Mouse (Mus musculus) kidney, postnatal 36 days (tissue): Measurements from ENCODE around the gene Dnase2b.

Experiments used
- DNase-seq, 2 experiments: peaks; one replicate each; pipeline ENCODE4 v3.0.0; 2021 to 2022; ENCODE audit warnings: mixed read lengths in 2 of 2

Gene Dnase2b

GRCm38 (mm10) chr3:146615496-146615895, at the start of gene Dnase2b:
Gene Dnase2b (minus strand): TSS chr3:146615596.
- no peak for DNase-seq

DNA sequence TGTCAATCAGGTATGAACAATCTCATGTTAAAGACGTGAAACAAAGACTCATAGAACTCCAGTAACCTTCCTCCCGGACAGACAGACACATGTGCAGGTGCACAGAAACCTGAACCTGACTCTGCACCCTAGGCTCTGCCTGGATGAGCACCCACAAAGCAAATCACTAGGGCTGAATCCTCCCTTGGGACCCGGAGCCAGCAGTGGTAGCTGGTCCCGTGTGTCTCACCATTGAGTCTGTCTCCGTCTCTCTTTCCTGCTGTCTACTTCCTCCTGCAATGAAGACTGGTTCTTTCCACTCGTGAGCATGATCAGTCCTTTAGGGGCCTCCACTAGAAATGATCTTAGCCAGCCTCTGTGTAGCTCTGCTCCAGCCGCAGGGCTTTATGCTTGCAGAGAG, 46.5 kb upstream of the Dnase2b start:
- no peak for DNase-seq

GRCm38 (mm10) chr3:146661001-146661400, 45.6 kb upstream of the Dnase2b start:
- DNase-seq, result no peak

GRCm38 (mm10) chr3:146659321-146659720, 43.9 kb upstream of the Dnase2b start:
- no peak for DNase-seq

GRCm38 (mm10) chr3:146658061-146658639, 42.8 kb upstream of the Dnase2b start:
- no peak for DNase-seq

DNA sequence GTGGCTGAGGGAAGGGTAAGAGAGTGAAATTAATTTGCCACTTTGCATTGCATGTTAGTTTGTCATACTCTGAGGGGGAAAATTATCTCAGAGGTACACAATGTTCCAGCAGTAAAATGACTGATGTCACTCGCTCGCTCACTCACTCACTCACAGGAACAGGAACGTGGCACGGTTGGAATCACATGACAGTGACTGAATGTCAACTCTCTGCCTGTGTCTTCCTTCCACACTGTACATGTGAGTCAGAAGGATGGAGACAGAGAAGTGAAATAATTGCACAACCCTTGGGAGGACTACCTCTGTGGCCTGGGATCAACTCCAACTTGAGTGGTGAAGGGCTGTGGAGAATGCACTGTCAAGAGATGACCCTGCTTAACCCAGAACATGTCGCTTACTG, 42.0 kb upstream of the Dnase2b start:
- DNase-seq, result no peak

GRCm38 (mm10) chr3:146655111-146655577, 39.7 kb upstream of the Dnase2b start:
- DNase-seq, result no peak

DNA sequence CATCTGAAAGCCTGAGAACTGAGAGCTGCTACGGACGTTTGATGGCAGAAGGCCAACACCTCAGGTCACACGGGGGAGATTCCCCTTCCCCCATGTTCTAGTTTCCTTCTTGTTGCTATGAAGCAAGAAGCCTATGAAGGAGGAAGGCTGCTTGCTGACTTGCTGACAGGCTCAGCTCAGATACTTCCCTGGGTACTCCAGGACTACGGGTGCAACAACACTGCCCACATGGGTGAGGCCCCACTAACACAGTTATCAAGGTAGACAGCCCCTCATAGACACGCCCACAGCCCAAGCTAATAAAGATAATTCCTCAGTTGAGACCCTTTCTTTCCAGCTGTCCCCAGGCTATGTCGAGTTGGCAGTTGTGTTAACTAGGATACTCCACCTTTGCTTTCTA, 38.3 kb upstream of the Dnase2b start:
- DNase-seq, result no peak

GRCm38 (mm10) chr3:146652431-146652830, 37.0 kb upstream of the Dnase2b start:
- DNase-seq, result no peak

DNA sequence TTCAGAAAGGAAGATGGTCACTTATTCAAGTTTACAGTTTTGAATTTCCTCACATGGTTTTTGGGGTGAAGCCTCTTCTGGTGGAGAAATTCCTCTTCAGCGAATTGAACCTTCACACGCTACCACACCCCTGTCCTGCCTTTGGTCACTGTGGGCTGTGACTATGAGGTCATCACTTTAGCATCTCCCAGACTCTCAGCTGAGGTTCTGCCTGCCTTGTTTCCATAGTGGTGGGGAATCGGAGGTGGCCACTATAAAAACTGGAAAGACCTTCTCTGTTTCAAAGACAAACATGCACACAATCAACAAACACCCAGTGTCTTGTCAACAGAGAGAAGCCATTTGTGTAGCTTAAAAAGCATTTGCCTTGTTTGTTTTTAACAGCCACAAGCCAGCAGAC, 35.8 kb upstream of the Dnase2b start, which contains the start of gene 4930503B20Rik:
TSS of gene 4930503B20Rik (minus strand) at position 101 of the 400 bp plus-strand sequence.
- DNase-seq, result no peak

DNA sequence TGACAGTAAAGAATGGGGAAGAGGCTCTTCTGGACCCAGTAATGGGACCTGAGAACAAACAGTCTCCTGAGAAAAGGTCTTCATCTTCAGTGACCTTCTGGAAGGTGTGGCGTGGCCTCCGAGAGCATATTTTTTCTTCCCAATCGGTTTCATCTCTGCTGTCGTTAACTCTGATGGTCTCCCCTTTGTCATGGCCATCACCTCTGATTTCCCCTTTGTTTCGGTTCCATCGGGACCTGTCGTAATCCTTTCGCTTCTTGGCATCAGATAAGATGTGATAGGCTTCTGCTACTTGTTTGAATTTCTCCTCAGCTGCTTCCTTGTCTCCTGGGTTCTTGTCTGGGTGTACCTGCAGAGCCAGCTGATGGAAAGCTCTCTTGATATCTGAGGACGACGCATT, 35.3 kb upstream of the Dnase2b start:
- no peak for DNase-seq

- no peak for DNase-seq
Observed at GRCm38 (mm10) chr3:146649311-146649894, 34.0 kb upstream of the Dnase2b start.

DNA sequence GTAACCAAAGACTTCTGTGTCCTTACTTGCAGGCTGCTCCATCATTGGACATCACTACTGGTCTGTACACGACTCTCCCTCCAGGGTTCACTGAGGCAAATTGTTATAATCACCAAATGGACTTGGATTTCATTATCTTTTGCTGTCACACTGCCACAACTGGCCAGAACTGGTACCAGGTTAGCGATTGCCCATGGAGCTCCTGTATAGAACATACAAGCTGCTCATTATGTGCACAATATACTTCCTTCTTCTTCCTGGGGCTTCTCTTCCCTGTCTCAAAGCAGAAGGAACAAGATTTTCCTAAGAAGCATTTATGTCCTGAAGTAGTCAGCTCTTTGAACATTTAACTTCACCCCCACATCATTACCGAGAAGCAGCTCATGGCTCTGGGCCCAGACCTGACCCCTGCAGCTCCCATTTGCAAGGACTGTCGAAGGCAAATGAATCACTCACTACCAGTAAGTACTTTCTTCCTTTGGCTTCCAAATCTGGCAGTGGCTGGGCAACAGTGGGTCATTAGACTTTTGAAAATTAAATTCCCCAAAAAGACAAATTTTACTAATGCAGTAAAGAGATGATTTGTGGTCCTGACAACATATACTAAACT, 26.5 kb upstream of the Dnase2b start:
- DNase-seq, result no peak

GRCm38 (mm10) chr3:146632506-146632905, 17.1 kb upstream of the Dnase2b start:
- DNase-seq, result no peak

DNA sequence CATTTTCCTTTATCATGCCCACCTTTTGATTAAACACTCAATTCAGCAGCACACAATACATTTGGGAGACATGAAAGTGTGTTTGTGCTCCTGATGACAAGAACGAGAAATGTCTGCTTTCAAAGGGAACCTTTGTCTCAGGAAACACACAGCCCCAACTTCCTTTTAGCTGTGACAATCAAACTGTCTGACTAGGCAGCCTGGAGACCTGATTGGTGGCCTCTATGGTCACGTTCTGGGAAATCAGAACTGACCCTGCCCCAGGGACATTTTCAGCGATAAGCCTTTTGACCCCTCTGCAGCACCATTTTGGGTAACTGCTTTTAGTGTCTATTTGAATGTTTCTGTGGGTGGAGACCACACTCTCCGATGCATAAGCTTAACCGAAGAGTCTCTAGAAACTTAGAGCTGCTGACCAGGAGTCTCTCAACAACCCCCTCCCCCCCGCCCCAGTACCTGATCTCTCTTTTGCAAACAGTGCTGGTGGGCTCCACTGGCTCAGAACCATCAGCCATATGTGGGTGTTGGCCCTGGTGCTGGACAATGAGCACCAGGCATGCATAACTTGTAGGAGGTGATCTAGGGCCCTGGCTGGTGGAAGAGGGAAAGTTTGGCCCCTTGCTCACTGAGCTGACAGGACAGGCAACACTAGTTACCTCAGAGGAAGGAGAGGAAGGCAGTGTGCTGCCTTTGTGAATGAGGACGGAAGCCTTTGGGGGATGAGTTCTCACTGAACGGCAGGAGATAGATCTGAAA, 13.0 kb upstream of the Dnase2b start:
- no peak for DNase-seq

GRCm38 (mm10) chr3:146625766-146626165, 10.4 kb upstream of the Dnase2b start:
- DNase-seq, result no peak

- DNase-seq, result no peak
Observed at GRCm38 (mm10) chr3:146621966-146622365, 6.6 kb upstream of the Dnase2b start.

DNA sequence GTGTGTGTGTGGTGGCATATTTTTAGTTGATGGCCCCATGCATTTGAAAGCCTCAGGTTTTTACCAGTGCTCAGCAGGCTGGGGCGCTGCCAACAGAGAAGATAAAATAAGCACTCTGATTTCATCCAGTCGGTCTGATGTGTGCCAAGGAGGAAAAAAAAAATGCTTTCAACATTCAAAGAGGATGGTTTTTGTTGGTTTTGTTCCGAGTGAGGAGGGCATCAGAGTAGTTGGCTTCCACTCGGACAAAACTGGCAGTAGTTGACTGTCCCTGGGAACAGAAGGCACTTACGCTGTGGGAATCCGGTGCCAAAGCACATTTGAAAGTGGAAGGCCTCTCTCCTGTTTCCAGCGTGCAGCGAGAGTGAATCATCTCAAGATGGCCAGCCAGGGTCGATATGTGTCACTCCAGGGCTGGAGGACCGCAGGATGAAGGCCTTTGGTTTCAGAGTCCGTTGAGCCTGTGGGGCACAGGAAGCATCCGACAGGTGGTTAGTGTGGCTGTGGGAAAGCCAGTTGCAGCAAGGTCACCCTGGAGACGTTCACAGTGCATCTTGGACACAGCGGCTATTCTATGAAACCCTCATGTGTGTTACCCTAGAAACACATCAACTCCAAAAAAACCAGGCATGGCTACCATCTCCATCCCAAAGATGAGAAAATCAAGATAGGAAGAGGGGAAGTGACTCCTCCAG, 5.3 kb upstream of the Dnase2b start:
- DNase-seq, result no peak

GRCm38 (mm10) chr3:146620101-146620500, 4.7 kb upstream of the Dnase2b start:
- no peak for DNase-seq

- DNase-seq, result no peak
Observed at GRCm38 (mm10) chr3:146618357-146618756, 3.0 kb upstream of the Dnase2b start.

- DNase-seq, result no peak
Observed at GRCm38 (mm10) chr3:146617946-146618345, 2.5 kb upstream of the Dnase2b start.

DNA sequence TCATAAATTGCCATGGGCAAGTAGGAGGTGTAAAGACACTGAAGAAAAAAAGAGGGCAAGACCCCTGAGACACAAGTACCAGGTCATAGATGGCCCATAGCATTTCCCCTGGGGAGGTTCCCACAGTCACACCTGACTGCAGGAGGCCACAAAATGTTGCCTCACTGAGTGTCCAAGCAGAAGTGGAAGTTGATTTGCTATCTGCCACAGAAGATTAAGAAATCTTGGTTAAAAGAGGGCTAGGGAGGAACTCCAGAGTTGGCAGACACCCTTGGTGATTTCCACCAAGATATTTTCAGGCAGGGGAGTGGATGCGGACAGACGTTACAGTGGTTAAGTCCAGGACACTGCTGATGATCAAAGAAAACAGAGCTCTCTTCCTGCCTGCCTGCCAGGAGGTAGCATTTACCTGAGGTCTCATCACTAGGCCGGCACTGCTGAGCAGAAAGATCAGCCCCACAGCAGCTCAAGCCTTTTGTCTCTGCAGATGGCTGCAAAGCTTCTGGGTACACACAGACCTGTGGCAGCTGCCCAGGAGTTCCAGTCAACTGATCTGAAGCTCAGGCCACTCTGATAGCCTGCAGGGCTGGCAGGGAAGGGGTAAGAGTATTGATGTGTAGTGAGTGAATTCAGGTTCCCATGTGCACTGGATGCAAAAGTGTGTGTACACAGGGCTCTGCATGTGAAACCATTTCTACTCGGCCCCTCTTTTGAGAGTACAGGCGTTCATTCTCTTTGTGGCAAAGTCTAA, 1.3 kb upstream of the Dnase2b start:
- no peak for DNase-seq
